Mouse (Mus musculus) erythroid progenitor cell, adult 5-6 weeks (primary cell): ENCODE measurements around the gene Lnx2. TPM values are rescaled to one million over a fixed set of nuclear protein-coding genes. Genes with fewer than 3 reads are reported as not detected.

ENCODE experiments used
- ATAC-seq: replicated peaks from 2 replicates; pipeline ENCODE4 v1.8.0; 2016; ENCODE audit warnings: moderate number of reproducible peaks, mild to moderate bottlenecking, moderate TSS enrichment, inconsistent platforms; ENCODE audit not compliant: poor library complexity, low FRiP score, severe bottlenecking
- total RNA-seq, 2 experiments: library from RNA; stranded (forward) in 1 of 2; stranded (reverse) in 1 of 2; fragments of 150-400 nt in 1 of 2; fragments of 186-747, 209-891 nt in 1 of 2; gene quantifications; 2 replicates each; pipeline versions ENCODE4 v1.2.3 to v1.2.4; 2015 to 2017; ENCODE audit warnings: low replicate concordance in 2 of 2

Lnx2 gene
- total RNA-seq, 2 experiments from 2014 or later, result 0.42 to 1.7 TPM

DNA sequence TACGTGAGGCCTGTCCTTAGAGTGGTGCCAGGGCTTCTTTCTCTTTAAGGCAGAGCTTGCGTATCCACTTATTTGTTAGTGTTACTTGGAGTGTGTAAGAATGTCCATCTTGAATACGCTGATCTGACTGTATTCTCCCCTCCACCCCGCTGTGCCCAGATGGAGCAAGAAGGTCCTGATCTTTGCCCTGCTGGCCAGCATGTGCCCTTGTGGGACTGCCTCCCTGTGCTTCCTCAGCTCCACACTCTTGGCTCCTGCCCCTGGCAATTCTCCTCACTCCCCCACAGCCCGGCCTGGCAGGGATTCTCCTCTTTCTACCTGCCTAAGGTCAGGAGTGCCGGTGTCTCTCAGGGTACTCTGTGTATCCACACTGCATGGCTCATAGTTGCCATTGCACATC, 95.0 kb downstream of the Lnx2 start:
- no peak for ATAC-seq

- no peak for ATAC-seq
Measured at GRCm38 (mm10) chr5:146974781-146975123, 101.6 kb downstream of the Lnx2 start.

DNA sequence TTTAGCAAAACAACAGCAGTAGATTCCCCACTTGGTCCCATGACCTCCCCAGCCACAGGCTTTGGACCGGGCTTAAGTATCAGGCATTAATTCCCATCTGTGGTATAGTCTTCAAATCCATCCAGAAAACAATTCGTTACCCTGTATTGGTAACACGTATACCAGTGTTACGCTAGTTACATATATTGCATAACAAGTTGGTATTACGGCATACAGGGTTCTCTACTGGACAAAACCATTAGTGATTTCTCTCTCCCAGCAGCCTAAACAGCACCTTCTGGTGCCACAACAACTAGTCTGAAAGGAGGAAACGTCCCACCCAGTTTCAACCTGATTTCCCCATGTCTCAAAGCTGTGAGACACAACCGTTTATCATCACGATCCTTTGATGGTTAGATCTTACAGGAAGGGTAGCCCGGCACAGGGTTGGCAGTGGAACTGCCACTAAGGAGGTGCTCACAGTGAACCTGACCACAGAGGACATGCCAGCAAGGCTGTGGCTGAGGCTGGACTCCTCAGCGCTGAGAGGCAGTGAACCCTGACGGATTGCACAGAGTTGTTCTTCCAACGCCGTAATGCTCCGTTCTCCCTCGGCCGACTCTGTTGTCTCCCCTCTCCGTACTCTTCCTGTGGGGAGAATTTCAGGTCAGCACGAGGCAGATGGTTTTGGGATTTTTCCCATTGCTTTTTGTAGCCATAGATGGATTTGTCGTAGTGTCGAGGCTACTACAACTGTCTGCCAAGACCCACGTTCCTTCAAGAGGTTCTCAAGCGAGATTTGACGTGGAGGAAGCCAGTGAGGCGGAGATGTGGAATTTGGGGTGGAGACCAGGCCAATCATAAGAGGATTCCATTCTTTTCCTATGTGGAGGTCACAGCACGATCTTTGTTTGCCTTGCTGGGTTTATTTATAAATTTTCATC, 102.3 kb downstream of the Lnx2 start:
- no peak for ATAC-seq

- no peak; the same call in 1 of the 2 replicates for ATAC-seq
Measured at GRCm38 (mm10) chr5:146973353-146973752, 103.0 kb downstream of the Lnx2 start.

DNA sequence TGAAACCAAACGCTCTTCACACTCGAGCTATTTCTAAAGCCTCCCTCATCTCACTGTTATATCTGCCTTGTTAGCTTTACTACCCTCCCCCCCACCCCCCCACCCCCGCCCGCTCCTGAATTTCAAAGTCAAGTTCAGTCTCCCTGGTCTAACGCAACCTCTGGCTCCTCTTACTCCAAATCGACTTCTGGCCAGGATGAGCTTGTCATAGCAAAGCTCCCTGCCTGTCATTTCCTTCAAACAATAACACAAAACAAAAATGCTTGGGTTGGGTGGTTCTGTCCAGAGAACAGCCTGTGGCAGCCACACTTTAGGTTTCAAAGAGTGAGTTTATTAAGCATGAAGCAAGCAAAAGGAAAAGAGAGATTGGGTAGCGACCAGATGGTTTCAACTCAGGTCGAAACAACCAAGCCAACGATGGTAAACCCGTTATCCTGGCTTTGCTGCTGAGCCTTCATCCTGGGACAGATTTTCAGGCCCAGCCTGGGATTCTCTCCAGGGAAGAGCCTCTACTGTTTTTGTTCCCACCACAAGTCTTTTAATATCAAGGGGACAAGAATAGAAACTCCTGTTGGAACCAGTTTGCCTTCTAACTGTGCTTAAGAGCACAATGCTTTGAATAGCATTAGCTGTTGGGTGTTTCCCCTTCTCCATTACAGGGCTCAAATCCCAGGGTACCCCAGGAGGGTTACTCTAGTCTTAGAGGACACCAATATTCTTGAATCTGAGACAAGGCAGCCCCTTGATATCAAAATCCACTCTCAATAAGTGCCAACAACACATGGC, 104.4 kb downstream of the Lnx2 start:
- ATAC-seq, result no peak

DNA sequence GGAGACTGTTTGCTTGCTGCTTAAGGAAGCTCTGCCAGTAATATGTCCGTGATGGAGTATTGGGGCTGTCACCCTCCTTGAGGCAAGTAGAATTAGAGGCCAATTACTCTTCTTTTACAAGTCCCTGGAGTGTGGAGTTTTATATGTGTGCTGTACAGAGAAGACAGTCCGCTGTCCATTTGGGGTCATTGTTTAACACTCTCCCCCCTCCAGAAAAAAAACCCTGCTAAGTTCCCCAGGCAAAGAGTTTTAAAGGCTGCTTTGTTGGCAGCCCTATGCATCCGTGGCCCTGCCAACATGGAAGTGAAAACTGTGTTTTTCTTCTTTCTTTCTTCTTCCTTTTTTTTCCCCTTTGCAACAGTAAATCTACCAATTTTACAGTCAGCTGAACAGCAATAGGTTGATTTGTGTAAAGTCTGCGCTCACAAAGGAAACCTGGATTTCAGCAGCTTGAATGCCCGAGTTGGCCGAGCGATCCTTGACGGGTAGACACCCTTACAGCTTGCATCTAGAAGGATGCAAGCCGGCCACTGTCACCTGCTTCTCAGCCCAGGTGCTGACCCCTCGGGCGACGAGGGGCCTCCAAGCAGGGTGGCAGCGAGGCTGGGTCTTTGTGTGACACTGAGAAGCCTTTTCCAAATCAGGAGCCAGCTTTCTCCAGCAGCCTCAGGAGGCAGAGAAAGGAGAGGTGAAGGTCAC, 107.5 kb downstream of the Lnx2 start:
- ATAC-seq, result no peak

Other genes with a start within 250 kb of the Lnx2 start
- gene Rpl21, start 243.7 kb downstream of the Lnx2 start, total RNA-seq (2015; ENCODE audit: low replicate concordance), result 547 and 879 TPM in 2 replicates
- gene Rpl21, start 243.7 kb downstream of the Lnx2 start, total RNA-seq (2017; ENCODE audit: low replicate concordance), result 529 and 618 TPM in 2 replicates
- not detected in 2 replicates for gene Rasl11a, start 231.5 kb downstream of the Lnx2 start, total RNA-seq (2015; ENCODE audit: low replicate concordance)
- gene Rasl11a, start 231.5 kb downstream of the Lnx2 start, total RNA-seq (2017; ENCODE audit: low replicate concordance), result not detected in 2 replicates
- 20.9 and 21.0 TPM in 2 replicates for gene Gtf3a, start 127.9 kb downstream of the Lnx2 start, total RNA-seq (2015; ENCODE audit: low replicate concordance)
- 15.3 and 19.6 TPM in 2 replicates for gene Gtf3a, start 127.9 kb downstream of the Lnx2 start, total RNA-seq (2017; ENCODE audit: low replicate concordance)
- gene Mtif3, start 112.8 kb downstream of the Lnx2 start, total RNA-seq (2015; ENCODE audit: low replicate concordance), result 1.3 and 23.1 TPM in 2 replicates
- 3.2 and 6.2 TPM in 2 replicates for gene Mtif3, start 112.8 kb downstream of the Lnx2 start, total RNA-seq (2017; ENCODE audit: low replicate concordance)
- gene Polr1d, start 464 bp upstream of the Lnx2 start, total RNA-seq (2015; ENCODE audit: low replicate concordance), result 42.8 and 43.2 TPM in 2 replicates
- gene Polr1d, start 464 bp upstream of the Lnx2 start, total RNA-seq (2017; ENCODE audit: low replicate concordance), result 17.5 and 41.8 TPM in 2 replicates
- not detected in 2 replicates for gene Gsx1, start 112.1 kb upstream of the Lnx2 start, total RNA-seq (2015; ENCODE audit: low replicate concordance)
- not detected in 2 replicates for gene Gsx1, start 112.1 kb upstream of the Lnx2 start, total RNA-seq (2017; ENCODE audit: low replicate concordance)
- not detected in 2 replicates for gene Pdx1, start 193.4 kb upstream of the Lnx2 start, total RNA-seq (2015; ENCODE audit: low replicate concordance)
- not detected in 2 replicates for gene Pdx1, start 193.4 kb upstream of the Lnx2 start, total RNA-seq (2017; ENCODE audit: low replicate concordance)
- gene Cdx2, start 230.7 kb upstream of the Lnx2 start, total RNA-seq (2015; ENCODE audit: low replicate concordance), result not detected in 2 replicates
- not detected in 2 replicates for gene Cdx2, start 230.7 kb upstream of the Lnx2 start, total RNA-seq (2017; ENCODE audit: low replicate concordance)
- not detected in 2 replicates for gene Urad, start 245.9 kb upstream of the Lnx2 start, total RNA-seq (2015; ENCODE audit: low replicate concordance)
- not detected in 2 replicates for gene Urad, start 245.9 kb upstream of the Lnx2 start, total RNA-seq (2017; ENCODE audit: low replicate concordance)